Mouse (Mus musculus) hematopoietic multipotent progenitor cell, adult 10-12 weeks (in vitro differentiated cells): ENCODE results near the gene Ybx2. TPM values are rescaled to one million over a fixed set of nuclear protein-coding genes. Genes with fewer than 3 reads are reported as not detected.

Source experiments
- polyA plus RNA-seq: library from polyadenylated mRNA; stranded (reverse); fragments of >175 nt; gene quantifications from 2 replicates; pipeline ENCODE4 v1.2.3, GENCODE M21; 2012; ENCODE audit warnings: low replicate concordance

Gene Ybx2
- 0.54 and 2.7 TPM in 2 replicates for polyA plus RNA-seq

GRCm38 (mm10) chr11:69935137-69935879, at the start of gene Ybx2:
Gene Ybx2, plus strand, starts transcription at chr11:69935796.

GRCm38 (mm10) chr11:69895291-69895690, 40.3 kb upstream of the Ybx2 start, which contains the start of gene Acap1:
Gene Acap1, minus strand, starts transcription at chr11:69895539.

GRCm38 (mm10) chr11:69900471-69901405, 34.9 kb upstream of the Ybx2 start, which contains the start of the genes 2810408A11Rik and Neurl4:
Gene 2810408A11Rik, minus strand, starts transcription at chr11:69900987.
Gene Neurl4, plus strand, starts transcription at chr11:69901072.

GRCm38 (mm10) chr11:69913554-69914371, 21.8 kb upstream of the Ybx2 start, which contains the start of gene Gps2:
Gene Gps2, plus strand, starts transcription at chr11:69913888.

GRCm38 (mm10) chr11:69921114-69922011, 14.2 kb upstream of the Ybx2 start, which contains the start of gene Eif5a:
Gene Eif5a, minus strand, starts transcription at chr11:69921958.

GRCm38 (mm10) chr11:69948066-69948762, 12.6 kb downstream of the Ybx2 start, which contains the start of gene Slc2a4:
Gene Slc2a4, minus strand, starts transcription at chr11:69948188.

GRCm38 (mm10) chr11:69964650-69965270, 29.2 kb downstream of the Ybx2 start, which contains the start of gene Cldn7:
Gene Cldn7, plus strand, starts transcription at chr11:69964779.

GRCm38 (mm10) chr11:69981141-69981762, 45.7 kb downstream of the Ybx2 start, which contains the start of gene Ctdnep1:
Gene Ctdnep1, plus strand, starts transcription at chr11:69981156.

GRCm38 (mm10) chr11:69982225-69982624, 46.6 kb downstream of the Ybx2 start, which contains the start of gene Elp5:
Gene Elp5, minus strand, starts transcription at chr11:69982517.

Other genes starting within 250 kb of the Ybx2 start
- 17.2 and 26.3 TPM in 2 replicates for gene Tnfsf12, start 239.9 kb upstream of the Ybx2 start, polyA plus RNA-seq
- 5.4 and 13.6 TPM in 2 replicates for gene Tnfsfm13, start 239.7 kb upstream of the Ybx2 start, polyA plus RNA-seq
- gene Polr2a, start 177.2 kb upstream of the Ybx2 start, polyA plus RNA-seq: 127 and 149 TPM in 2 replicates
- not detected in 2 replicates for gene Slc35g3, start 173.8 kb upstream of the Ybx2 start, polyA plus RNA-seq
- 133 and 229 TPM in 2 replicates for gene Zbtb4, start 169.9 kb upstream of the Ybx2 start, polyA plus RNA-seq
- 2.3 and 2.5 TPM in 2 replicates for gene Chrnb1, start 139.9 kb upstream of the Ybx2 start, polyA plus RNA-seq
- gene Fgf11, start 133.9 kb upstream of the Ybx2 start, polyA plus RNA-seq: 0.86 and 1.1 TPM in 2 replicates
- 0.17 and 0.45 TPM in 2 replicates for gene Tmem102, start 130.2 kb upstream of the Ybx2 start, polyA plus RNA-seq
- gene Gm39566, start 120.5 kb upstream of the Ybx2 start, polyA plus RNA-seq: not detected in 2 replicates
- not detected in 2 replicates for gene Spem2, start 117.3 kb upstream of the Ybx2 start, polyA plus RNA-seq
- gene Spem1, start 113.6 kb upstream of the Ybx2 start, polyA plus RNA-seq: not detected in 2 replicates
- 3.5 and 7.7 TPM in 2 replicates for gene Nlgn2, start 98.0 kb upstream of the Ybx2 start, polyA plus RNA-seq
- gene Tmem256, start 97.3 kb upstream of the Ybx2 start, polyA plus RNA-seq: 239 and 507 TPM in 2 replicates
- 37.9 and 61.0 TPM in 2 replicates for gene Plscr3, start 89.4 kb upstream of the Ybx2 start, polyA plus RNA-seq
- 1.7 TPM in 1 of 2 replicates, not detected in the other for gene Tnk1, start 77.1 kb upstream of the Ybx2 start, polyA plus RNA-seq
- not detected in 2 replicates for gene Tmem95, start 57.8 kb upstream of the Ybx2 start, polyA plus RNA-seq
- gene Kctd11, start 54.4 kb upstream of the Ybx2 start, polyA plus RNA-seq: 3.0 and 3.7 TPM in 2 replicates
- 193 and 275 TPM in 2 replicates for gene Acap1, start 40.3 kb upstream of the Ybx2 start, polyA plus RNA-seq
- 1.1 and 1.5 TPM in 2 replicates for gene 2810408A11Rik, start 34.8 kb upstream of the Ybx2 start, polyA plus RNA-seq
- gene Neurl4, start 34.7 kb upstream of the Ybx2 start, polyA plus RNA-seq: 67.4 and 137 TPM in 2 replicates
- gene Gps2, start 21.9 kb upstream of the Ybx2 start, polyA plus RNA-seq: 109 and 212 TPM in 2 replicates
- 938 and 1,043 TPM in 2 replicates for gene Eif5a, start 13.8 kb upstream of the Ybx2 start, polyA plus RNA-seq
- 15.8 TPM in 1 of 2 replicates, not detected in the other for gene Slc2a4, start 12.4 kb downstream of the Ybx2 start, polyA plus RNA-seq
- 0.27 and 0.88 TPM in 2 replicates for gene Cldn7, start 29.0 kb downstream of the Ybx2 start, polyA plus RNA-seq
- gene Ctdnep1, start 45.4 kb downstream of the Ybx2 start, polyA plus RNA-seq: 123 and 255 TPM in 2 replicates
- gene Elp5, start 46.7 kb downstream of the Ybx2 start, polyA plus RNA-seq: 11.9 and 17.1 TPM in 2 replicates
- gene Gabarap, start 55.3 kb downstream of the Ybx2 start, polyA plus RNA-seq: 344 and 452 TPM in 2 replicates
- gene Phf23, start 60.0 kb downstream of the Ybx2 start, polyA plus RNA-seq: 67.4 and 84.5 TPM in 2 replicates
- gene Dvl2, start 64.8 kb downstream of the Ybx2 start, polyA plus RNA-seq: 49.3 and 51.4 TPM in 2 replicates
- gene Acadvl, start 79.6 kb downstream of the Ybx2 start, polyA plus RNA-seq: 24.5 and 32.0 TPM in 2 replicates
- 12.5 and 18.5 TPM in 2 replicates for gene Dlg4, start 81.1 kb downstream of the Ybx2 start, polyA plus RNA-seq
- gene Asgr1, start 118.3 kb downstream of the Ybx2 start, polyA plus RNA-seq: not detected in 2 replicates
- 0.13 and 0.17 TPM in 2 replicates for gene Asgr2, start 156.8 kb downstream of the Ybx2 start, polyA plus RNA-seq
- 0.10 TPM in 1 of 2 replicates, not detected in the other for gene Mgl2, start 194.5 kb downstream of the Ybx2 start, polyA plus RNA-seq
- 1.1 and 2.2 TPM in 2 replicates for gene Clec10a, start 220.4 kb downstream of the Ybx2 start, polyA plus RNA-seq